Mouse (Mus musculus): Measurements from ENCODE around the gene Dync1li1.

Gene Dync1li1

DNA sequence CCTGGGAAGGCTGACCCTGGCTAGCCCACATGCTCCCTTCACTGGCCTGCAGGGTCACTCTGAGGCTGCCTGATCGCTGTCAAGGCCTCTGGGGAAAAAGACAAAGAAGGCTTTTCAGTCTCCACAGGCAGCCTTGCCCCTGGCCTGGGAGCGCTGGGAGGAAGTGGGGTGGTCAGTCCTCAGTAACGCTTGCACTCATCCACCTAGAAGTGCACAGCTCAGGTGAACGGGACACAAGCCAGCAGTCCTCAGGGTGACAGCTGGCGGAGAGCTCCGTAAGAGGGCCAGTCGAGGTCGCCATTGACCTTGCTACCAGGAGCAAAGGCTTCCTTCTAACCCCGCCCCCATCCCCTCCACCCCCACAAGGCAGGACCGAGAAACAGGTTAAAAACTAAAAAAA lies 79.5 kb downstream of the Dync1li1 start:
- no peak for DNase-seq (ENCODE audit: low spot score in 2 of 2)

DNA sequence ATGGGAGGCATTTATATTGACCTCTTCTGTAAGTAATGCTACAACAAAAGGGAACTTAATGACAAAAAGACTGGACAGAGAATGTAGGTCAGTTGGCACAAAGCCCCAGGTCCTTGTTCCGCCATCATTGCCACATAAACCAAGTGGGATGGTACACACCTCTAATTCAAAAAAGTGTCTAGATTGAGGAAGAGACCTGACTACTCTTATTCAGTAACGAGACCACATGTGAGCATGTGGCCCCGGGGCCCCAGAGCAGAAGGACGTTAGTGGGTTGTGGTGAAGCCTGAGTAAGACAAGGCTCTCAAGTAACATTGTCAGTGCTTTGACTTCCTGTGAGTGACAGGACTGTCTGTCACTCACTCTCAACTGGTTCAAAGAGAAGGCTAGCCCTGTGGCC lies 81.6 kb downstream of the Dync1li1 start:
- no peak for DNase-seq (ENCODE audit: low spot score in 2 of 2)

DNA sequence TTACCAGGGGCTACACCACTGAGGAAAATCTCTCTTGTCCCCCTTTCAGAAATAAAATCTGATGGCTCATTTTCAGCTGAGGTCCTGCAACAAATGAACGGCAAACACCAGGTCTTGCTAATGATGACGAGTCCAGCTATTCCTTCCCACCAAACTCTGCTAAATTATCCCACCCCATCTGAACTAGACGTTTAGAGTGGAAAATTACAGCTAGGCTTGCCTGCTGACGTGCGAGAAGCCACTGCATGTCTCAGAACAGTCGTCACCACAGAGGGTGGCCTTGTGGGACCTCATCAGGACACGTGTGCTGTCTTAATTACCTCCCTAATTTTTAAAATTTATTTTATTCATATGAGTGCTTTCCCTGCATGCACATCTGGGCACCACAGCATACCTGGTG lies 83.0 kb downstream of the Dync1li1 start:
- DNase-seq (ENCODE audit: low spot score in 2 of 2): no peak
